In genomic region chr7:119022238-119023156, GRCm38 (mm10) we compare ENCODE assay signal across 8 mouse cellular contexts. TPM values are rescaled to one million over a fixed set of nuclear protein-coding genes. Genes with fewer than 3 reads are reported as not detected.
DNase-seq lines count a peak whose midpoint lies in the region; ATAC-seq and TF ChIP-seq lines count a peak whose summit lies in the region.
"Had no signal": no experiment of that assay in that cellular context is flagged by ENCODE, and none has a peak within 500 bp of the region (broad histone marks: within the 10 kb centered on the region; RNA-seq: fewer than 3 reads in every experiment).

No protein-coding gene starts in this region.

- H3K27ac ChIP-seq in left cerebral cortex, adult 2 months = no peak overlapping the region
- H3K27ac ChIP-seq in hindbrain, embryonic 13.5 days = no peak overlapping the region
- H3K27ac ChIP-seq in liver, embryonic 14.5 days = no peak overlapping the region

- no peaks in the 10 kb centered on the region for H3K36me3 ChIP-seq in hindbrain, embryonic 13.5 days
- no peaks in the 10 kb centered on the region for H3K36me3 ChIP-seq in liver, embryonic 14.5 days (replicated peaks; ENCODE audit: control insufficient read depth, insufficient read depth, low read depth)

- H3K4me3 ChIP-seq in left cerebral cortex, adult 2 months = no peak overlapping the region
- H3K4me3 ChIP-seq in hindbrain, embryonic 13.5 days = no peak overlapping the region
- no peak overlapping the region for H3K4me3 ChIP-seq in liver, embryonic 14.5 days (ENCODE audit: insufficient read depth in 1 of 2, low read depth in 2 of 2, low read length in 2 of 2)
- H3K4me3 ChIP-seq: myocyte had no signal

- TF ChIP-seq CTCF in left cerebral cortex, adult 2 months (IDR thresholded peaks at IDR 0.05) = peak; percentile 52
- TF ChIP-seq CTCF in liver, embryonic 14.5 days (IDR thresholded peaks at IDR 0.05; ENCODE audit: low read depth) = peak; percentile 63

- no peak for DNase-seq in left cerebral cortex, adult 2 months (ENCODE audit: extremely low spot score in 1 of 2, low spot score in 2 of 2)
- no peak for DNase-seq in left cerebral cortex, adult 11 months (ENCODE audit: low spot score)
- peak; percentile 38 for DNase-seq in MN1 (ENCODE audit: low spot score)
- peak; percentile 34 for DNase-seq in cerebellum, adult 8-10 months
- DNase-seq in liver, embryonic 14.5 days (ENCODE audit: low read depth in 3 of 3, low spot score in 3 of 3) = peak in 1 of 3 experiments; percentile 19
- peak; percentile 43 for DNase-seq in thymus, postnatal 0 days (ENCODE audit: low spot score)

- H3K27me3 ChIP-seq in hindbrain, embryonic 13.5 days = no peaks in the 10 kb centered on the region
- no peaks in the 10 kb centered on the region for H3K27me3 ChIP-seq in liver, embryonic 14.5 days (ENCODE audit: control insufficient read depth, insufficient read depth, low read length)

- no peaks in the 10 kb centered on the region for H3K9me3 ChIP-seq in hindbrain, embryonic 13.5 days
- H3K9me3 ChIP-seq in liver, embryonic 14.5 days (ENCODE audit: control insufficient read depth, low read length) = no peaks in the 10 kb centered on the region

- 75% methylated on average over 19 of the region's 19 CpGs for WGBS in hindbrain, embryonic 13.5 days
- WGBS in liver, embryonic 14.5 days (ENCODE audit: insufficient replicate concordance) = 54% methylated on average over 19 of the region's 19 CpGs

- H3K9ac ChIP-seq in hindbrain, embryonic 13.5 days = no peak overlapping the region
- H3K9ac ChIP-seq in liver, embryonic 14.5 days (replicated peaks) = no peak overlapping the region

- intact Hi-C loops in left cerebral cortex, adult 2 months (cut with DNase I) = loop anchor here (5.0 kb wide), 1 partner anchor 165 kb away; no protein-coding TSS in a partner anchor

- peaks cover 4% of the 10 kb centered on the region for H3K4me1 ChIP-seq in hindbrain, embryonic 13.5 days (replicated peaks)
- H3K4me1 ChIP-seq in liver, embryonic 14.5 days (replicated peaks; ENCODE audit: control insufficient read depth in 2 of 2, insufficient read depth in 2 of 2, low read length in 1 of 2) = no peaks in the 10 kb centered on the region

- no peak for TF ChIP-seq EP300 in liver, embryonic 14.5 days (IDR thresholded peaks at IDR 0.05; ENCODE audit: low read depth)

- H3K4me2 ChIP-seq in hindbrain, embryonic 13.5 days = no peak overlapping the region
- no peak overlapping the region for H3K4me2 ChIP-seq in liver, embryonic 14.5 days (ENCODE audit: low read depth)

- ATAC-seq in hindbrain, embryonic 13.5 days (ENCODE audit: low FRiP score) = peak; percentile 32; the same call in 1 of the 2 replicates
- ATAC-seq in liver, embryonic 14.5 days (ENCODE audit: insufficient read depth) = no peak

RNA-seq across cellular contexts. Expression of gene Gprc5b, which starts 27.5 kb away (rescaled TPM):
- 10 to 100 TPM; 94.4 to 98.9 TPM for total RNA-seq in left cerebral cortex, adult 2 months (2021)
- polyA plus RNA-seq in hindbrain, embryonic 13.5 days (2015; fragmentation: Nextera tagmentation; extraction: Ambion mirVana) = 7.9 and 8.1 TPM in 2 replicates
- polyA plus RNA-seq in liver, embryonic 14.5 days (2012; rRNA removed) = 0.47 and 0.76 TPM in 2 replicates
- 0.30 and 0.58 TPM in 2 replicates for polyA plus RNA-seq in liver, embryonic 14.5 days (2014; fragmentation: Nextera tagmentation; extraction: Ambion mirVana)
- polyA plus RNA-seq in thymus, postnatal 0 days (2015; fragmentation: Nextera tagmentation; extraction: Ambion mirVana) = 0.55 and 0.57 TPM in 2 replicates

Comparison
In these comparisons a context has a peak if more than half of its experiments do, and no peak if none do; other contexts are left out.
1. DNase-seq: peak in MN1 (single experiment), cerebellum, adult 8-10 months (single experiment) and thymus, postnatal 0 days (single experiment); none in left cerebral cortex, adult 2 months (0 of 2) and left cerebral cortex, adult 11 months (single experiment).